Comparison of ENCODE assay signal across 24 mouse cellular contexts in the genomic region with DNA sequence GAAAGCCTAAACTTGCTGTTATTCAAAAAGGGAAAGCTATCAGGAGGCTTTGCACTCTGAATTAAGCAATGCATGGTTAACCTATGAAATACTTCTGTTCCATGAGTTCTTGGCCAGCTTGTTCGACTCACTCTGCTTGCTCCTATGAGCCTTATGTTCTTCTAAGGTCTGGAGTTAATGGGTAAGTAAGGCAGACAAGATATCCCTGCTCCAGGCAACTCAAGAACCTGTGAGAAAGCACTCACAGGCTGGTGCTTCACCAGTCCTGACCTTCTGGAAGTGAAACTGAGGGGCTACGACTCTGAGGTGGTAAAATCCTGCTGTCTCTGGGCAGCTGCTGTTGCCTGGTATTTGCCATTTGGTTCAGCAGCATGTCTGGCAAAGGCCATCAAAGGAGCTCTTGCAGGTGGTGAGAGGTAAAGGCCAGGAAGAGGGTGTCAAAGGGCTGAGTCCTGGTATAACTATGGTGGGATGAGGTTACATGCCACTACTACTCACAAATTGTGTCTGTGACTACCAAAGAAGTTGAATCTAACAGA.
DNase-seq lines count a peak whose midpoint lies in the region; ATAC-seq and TF ChIP-seq lines count a peak whose summit lies in the region.
"Had no signal": no experiment of that assay in that cellular context is flagged by ENCODE, and none has a peak within 500 bp of the region (broad histone marks: within the 10 kb centered on the region; RNA-seq: fewer than 3 reads in every experiment).

No protein-coding gene starts in this region.

- peaks cover 18% of the 10 kb centered on the region for H3K4me1 ChIP-seq in embryonic facial prominence, embryonic 12.5 days
- H3K4me1 ChIP-seq in embryonic facial prominence, embryonic 10.5 days: peaks cover 18% of the 10 kb centered on the region
- peaks cover 37% of the 10 kb centered on the region for H3K4me1 ChIP-seq in midbrain, embryonic 10.5 days
- H3K4me1 ChIP-seq in midbrain, embryonic 16.5 days (ENCODE audit: control insufficient read depth, insufficient read depth, low read length): 0 out of 2 replicates have a peak, but pooled peaks cover 2% of the 10 kb centered on the region
- peaks cover 18% of the 10 kb centered on the region for H3K4me1 ChIP-seq in embryonic fibroblast, embryonic 13.5 days (ENCODE audit: control insufficient read depth, insufficient read depth, low read length)
- H3K4me1 ChIP-seq: heart, embryonic 15.5 days had no signal

- H3K4me3 ChIP-seq in embryonic facial prominence, embryonic 12.5 days: no peak overlapping the region
- no peak overlapping the region for H3K4me3 ChIP-seq in embryonic facial prominence, embryonic 10.5 days
- H3K4me3 ChIP-seq in midbrain, embryonic 10.5 days: no peak overlapping the region
- no peak overlapping the region for H3K4me3 ChIP-seq in midbrain, embryonic 16.5 days (ENCODE audit: low read depth, low read length)
- H3K4me3 ChIP-seq in embryonic fibroblast, embryonic 13.5 days (ENCODE audit: insufficient read depth, low read length): no peak overlapping the region
- H3K4me3 ChIP-seq: forebrain, embryonic 13.5 days; heart, embryonic 15.5 days; layer of hippocampus, adult 2 months had no signal

- H3K9ac ChIP-seq in embryonic facial prominence, embryonic 12.5 days: no peak overlapping the region
- no peak overlapping the region for H3K9ac ChIP-seq in midbrain, embryonic 16.5 days (ENCODE audit: low read depth, low read length)
- H3K9ac ChIP-seq: forebrain, embryonic 13.5 days; heart, embryonic 15.5 days; hindbrain, embryonic 14.5 days; liver, postnatal 0 days had no signal

- no peak for DNase-seq in embryonic facial prominence, embryonic 10.5 days (ENCODE audit: low spot score)
- DNase-seq in midbrain, embryonic 10.5 days (ENCODE audit: low spot score): no peak
- DNase-seq in adrenal gland, postnatal 4 days (ENCODE audit: low spot score in 2 of 2): no peak
- DNase-seq: adrenal gland, postnatal 10 days; cerebellum, adult 2 months; cerebellum, postnatal 25 days; heart, postnatal 36 days; kidney, adult 2 months; kidney, postnatal 10 days; liver, postnatal 0 days; right cerebral cortex, postnatal 14 days; thymus, postnatal 36 days had no signal

- no peak for ATAC-seq in embryonic facial prominence, embryonic 12.5 days (ENCODE audit: insufficient number of reproducible peaks, insufficient read depth, low FRiP score, low TSS enrichment)
- ATAC-seq in midbrain, embryonic 16.5 days: no peak
- no peak for ATAC-seq in erythroid progenitor cell, adult 5-6 weeks (replicated peaks; ENCODE audit: low FRiP score, poor library complexity, severe bottlenecking)
- ATAC-seq: CD4-positive, CD25-positive, alpha-beta regulatory T cell, adult 4 months; forebrain, embryonic 13.5 days; inflammation-experienced regulatory T-cells, adult 6 months; liver, postnatal 0 days had no signal

- TF ChIP-seq POLR2A in embryonic fibroblast, embryonic 13.5 days (IDR thresholded peaks at IDR 0.05; ENCODE audit: low read depth, low read length): no peak

- H3K4me2 ChIP-seq in embryonic facial prominence, embryonic 12.5 days (replicated peaks): no peak overlapping the region
- no peak overlapping the region for H3K4me2 ChIP-seq in midbrain, embryonic 16.5 days (ENCODE audit: low read length)
- H3K4me2 ChIP-seq: forebrain, embryonic 13.5 days; heart, embryonic 15.5 days; hindbrain, embryonic 14.5 days; liver, embryonic 11.5 days had no signal

- H3K27ac ChIP-seq in embryonic facial prominence, embryonic 12.5 days: peak overlapping the region; percentile 56
- no peak overlapping the region for H3K27ac ChIP-seq in embryonic facial prominence, embryonic 10.5 days (replicated peaks)
- H3K27ac ChIP-seq in midbrain, embryonic 10.5 days (replicated peaks): peak overlapping the region; percentile 38; the same call in 1 of the 2 replicates
- no peak overlapping the region for H3K27ac ChIP-seq in midbrain, embryonic 16.5 days (ENCODE audit: low read length)
- H3K27ac ChIP-seq in embryonic fibroblast, embryonic 13.5 days (ENCODE audit: insufficient read depth, low read length): peak overlapping the region; percentile 60
- H3K27ac ChIP-seq: forebrain, embryonic 13.5 days; heart, embryonic 15.5 days; hindbrain, embryonic 14.5 days; layer of hippocampus, adult 2 months; macrophage had no signal

- WGBS in embryonic facial prominence, embryonic 12.5 days: 62% methylated on average over 2 of the region's 2 CpGs
- 80% methylated on average over 2 of the region's 2 CpGs for WGBS in embryonic facial prominence, embryonic 10.5 days
- WGBS in midbrain, embryonic 10.5 days: 87% methylated on average over 2 of the region's 2 CpGs
- 83% methylated on average over 2 of the region's 2 CpGs for WGBS in midbrain, embryonic 16.5 days

- H3K9me3 ChIP-seq in embryonic facial prominence, embryonic 12.5 days: no peaks in the 10 kb centered on the region
- no peaks in the 10 kb centered on the region for H3K9me3 ChIP-seq in embryonic facial prominence, embryonic 10.5 days
- H3K9me3 ChIP-seq in midbrain, embryonic 10.5 days (replicated peaks): no peaks in the 10 kb centered on the region
- no peaks in the 10 kb centered on the region for H3K9me3 ChIP-seq in midbrain, embryonic 16.5 days (replicated peaks; ENCODE audit: control insufficient read depth, low read length, poor library complexity, severe bottlenecking)
- H3K9me3 ChIP-seq: forebrain, embryonic 13.5 days; heart, embryonic 15.5 days had no signal

- no peak for TF ChIP-seq CTCF in embryonic fibroblast, embryonic 13.5 days (IDR thresholded peaks at IDR 0.05; ENCODE audit: borderline replicate concordance, insufficient read depth, low read length)

- H3K27me3 ChIP-seq in embryonic facial prominence, embryonic 12.5 days: no peaks in the 10 kb centered on the region
- no peaks in the 10 kb centered on the region for H3K27me3 ChIP-seq in embryonic facial prominence, embryonic 10.5 days (replicated peaks; ENCODE audit: low read depth, poor library complexity, severe bottlenecking)
- no peaks in the 10 kb centered on the region for H3K27me3 ChIP-seq in midbrain, embryonic 10.5 days (ENCODE audit: low read depth, poor library complexity, severe bottlenecking)
- no peaks in the 10 kb centered on the region for H3K27me3 ChIP-seq in midbrain, embryonic 16.5 days (ENCODE audit: control insufficient read depth, insufficient read depth, low read depth, low read length)
- H3K27me3 ChIP-seq: forebrain, embryonic 13.5 days; heart, embryonic 15.5 days had no signal

- no peaks in the 10 kb centered on the region for H3K36me3 ChIP-seq in embryonic facial prominence, embryonic 12.5 days
- no peaks in the 10 kb centered on the region for H3K36me3 ChIP-seq in embryonic facial prominence, embryonic 10.5 days (replicated peaks)
- no peaks in the 10 kb centered on the region for H3K36me3 ChIP-seq in midbrain, embryonic 10.5 days
- no peaks in the 10 kb centered on the region for H3K36me3 ChIP-seq in midbrain, embryonic 16.5 days (ENCODE audit: control insufficient read depth, insufficient read depth, low read length)
- H3K36me3 ChIP-seq: heart, embryonic 15.5 days had no signal

Comparison
In these comparisons a context has a peak if more than half of its experiments do, and no peak if none do; other contexts are left out.
1. H3K27ac ChIP-seq: peak in embryonic facial prominence, embryonic 12.5 days (single experiment), midbrain, embryonic 10.5 days (single experiment) and embryonic fibroblast, embryonic 13.5 days (single experiment); none in embryonic facial prominence, embryonic 10.5 days (single experiment) and midbrain, embryonic 16.5 days (single experiment).